Mouse (Mus musculus) myocyte (in vitro differentiated cells): ENCODE data around the gene Egln1. TPM values are rescaled to one million over a fixed set of nuclear protein-coding genes. Genes with fewer than 3 reads are reported as not detected.
A peak's percentile ranks its signal among the peaks of the same experiment; 100 is the strongest.

Source experiments
- H3K27me3 ChIP-seq: one replicate; pipeline ENCODE4 v1.6.1; 2011; ENCODE audit not compliant: control insufficient read depth, insufficient read depth, insufficient read length
- H3K36me3 ChIP-seq: one replicate; pipeline ENCODE4 v1.6.1; 2011; ENCODE audit not compliant: control insufficient read depth, insufficient read depth
- H3K4me2 ChIP-seq: one replicate; pipeline ENCODE4 v1.6.1; 2011; ENCODE audit warnings: low read depth, control low read depth
- H3K4me3 ChIP-seq: one replicate; pipeline ENCODE4 v1.5.1; 2011; ENCODE audit warnings: mild to moderate bottlenecking, control low read depth, moderate library complexity
- H3K79me2 ChIP-seq: one replicate; pipeline ENCODE4 v1.6.1; 2011; ENCODE audit not compliant: control insufficient read depth, insufficient read depth
- H3ac ChIP-seq: one replicate; pipeline ENCODE4 v1.6.1; 2011; ENCODE audit not compliant: control insufficient read depth, insufficient read length
- CEBPB ChIP-seq: IDR thresholded peaks from 2 replicates; pipeline ENCODE4 v1.6.1; 2011; ENCODE audit warnings: mild to moderate bottlenecking, moderate library complexity; ENCODE audit not compliant: poor library complexity, insufficient read depth, severe bottlenecking
- E2F4 ChIP-seq: IDR thresholded peaks from one replicate; pipeline ENCODE4 v1.6.1; 2011; ENCODE audit warnings: mild to moderate bottlenecking, control low read depth, moderate library complexity; ENCODE audit not compliant: insufficient read depth
- MAX ChIP-seq: IDR thresholded peaks from one replicate; pipeline ENCODE4 v1.6.1; 2011; ENCODE audit warnings: low read depth, mild to moderate bottlenecking, control low read depth
- MYOD1 ChIP-seq, 3 experiments: IDR thresholded peaks; one replicate each; pipeline ENCODE4 v1.6.1; 2011; ENCODE audit warnings: control low read depth in 2 of 3, low read depth in 2 of 3, mild to moderate bottlenecking in 2 of 3, moderate library complexity in 1 of 3; ENCODE audit not compliant: insufficient read length in 2 of 3, control insufficient read depth in 1 of 3
- MYOG ChIP-seq, 3 experiments: IDR thresholded peaks; one replicate each; pipeline ENCODE4 v1.6.1; 2011; ENCODE audit warnings: control low read depth in 2 of 3, low read depth in 2 of 3, mild to moderate bottlenecking in 2 of 3; ENCODE audit not compliant: insufficient read length in 2 of 3, control insufficient read depth in 1 of 3, insufficient read depth in 1 of 3
- POLR2A ChIP-seq: IDR thresholded peaks from one replicate; pipeline ENCODE4 v1.6.1; 2011; ENCODE audit warnings: low read depth, mild to moderate bottlenecking, control low read depth, moderate library complexity; ENCODE audit not compliant: insufficient read length
- POLR2AphosphoS2 ChIP-seq: IDR thresholded peaks from one replicate; pipeline ENCODE4 v1.6.1; 2011; ENCODE audit warnings: low read depth, control low read depth; ENCODE audit not compliant: insufficient read length
- REST ChIP-seq: IDR thresholded peaks from one replicate; pipeline ENCODE4 v1.6.1; 2011; ENCODE audit warnings: mild to moderate bottlenecking, control low read depth, moderate library complexity; ENCODE audit not compliant: insufficient read depth, insufficient read length
- SRF ChIP-seq: IDR thresholded peaks from one replicate; pipeline ENCODE4 v1.6.1; 2011; ENCODE audit warnings: low read depth; ENCODE audit not compliant: control insufficient read depth, insufficient read length
- TCF12 ChIP-seq: IDR thresholded peaks from one replicate; pipeline ENCODE4 v1.6.1; 2011; ENCODE audit warnings: mild to moderate bottlenecking, control low read depth; ENCODE audit not compliant: poor library complexity, insufficient read depth, severe bottlenecking
- TCF3 ChIP-seq: IDR thresholded peaks from one replicate; pipeline ENCODE4 v1.6.1; 2011; ENCODE audit warnings: low read depth, control low read depth; ENCODE audit not compliant: insufficient read length
- USF1 ChIP-seq: IDR thresholded peaks from one replicate; pipeline ENCODE4 v1.6.1; 2011; ENCODE audit warnings: low read depth, mild to moderate bottlenecking, control low read depth, moderate library complexity
- polyA plus RNA-seq: library from polyadenylated mRNA; unstranded; fragments of >200 nt; fragmentation: generic; extraction: Trizol; gene quantifications from one replicate; pipeline ENCODE4 v1.2.1, GENCODE M21; 2012; ENCODE audit warnings: missing spikeins

The Egln1 gene
- polyA plus RNA-seq, 1 experiment = 35.8 TPM

- Histone ChIP-seq H3K4me2 (peak overlapping the region; percentile 64), H3K4me3 (no peak overlapping the region), H3ac (no peak overlapping the region)
These were observed 27.5 kb downstream of the Egln1 start for GRCm38 (mm10) chr8:124921369-124922279.

GRCm38 (mm10) chr8:124917741-124918484, 31.2 kb downstream of the Egln1 start:
- no peak overlapping the region for H3K4me3 ChIP-seq
- TF ChIP-seq MAX (no peak), E2F4 (no peak)
- peaks cover 57% of the 10 kb centered on the region for H3K79me2 ChIP-seq

More at GRCm38 (mm10) chr8:124921369-124922279, 27.5 kb downstream of the Egln1 start:
- no peak for TF ChIP-seq MAX
- no peak for TF ChIP-seq SRF
- peak; percentile 92 for TF ChIP-seq TCF3
- TF ChIP-seq MYOD1 (IDR thresholded peaks at IDR 0.05; ENCODE audit: control insufficient read depth in 1 of 3, insufficient read length in 2 of 3, low read depth in 2 of 3) = peak; percentile 68 to 98 (median 98)
- no peak for TF ChIP-seq POLR2A
- TF ChIP-seq USF1 = no peak
- TF ChIP-seq REST = no peak
- peak; percentile 58 for TF ChIP-seq TCF12
- TF ChIP-seq CEBPB = 0 out of 2 replicates have a peak, but pooled peaks have one; percentile 9
- no peak for TF ChIP-seq POLR2AphosphoS2
- TF ChIP-seq MYOG (IDR thresholded peaks at IDR 0.05; ENCODE audit: control insufficient read depth in 1 of 3, insufficient read depth in 1 of 3, insufficient read length in 2 of 3, low read depth in 2 of 3) = peak; percentile 89 to 99 (median 97)
- no peak for TF ChIP-seq E2F4
- no peaks in the 10 kb centered on the region for H3K36me3 ChIP-seq
- peaks cover 70% of the 10 kb centered on the region for H3K79me2 ChIP-seq
- H3K27me3 ChIP-seq = no peaks in the 10 kb centered on the region

GRCm38 (mm10) chr8:124914061-124914460, 35.1 kb downstream of the Egln1 start:
- Histone ChIP-seq H3K79me2 (peaks cover 19% of the 10 kb centered on the region), H3ac (no peak overlapping the region), H3K36me3 (peaks cover 12% of the 10 kb centered on the region), H3K27me3 (no peaks in the 10 kb centered on the region), H3K4me2 (no peak overlapping the region), H3K4me3 (no peak overlapping the region)
- TF ChIP-seq MYOD1 (IDR thresholded peaks at IDR 0.05; ENCODE audit: control insufficient read depth in 1 of 3, insufficient read length in 2 of 3, low read depth in 2 of 3) = no peak
- no peak for TF ChIP-seq CEBPB
- TF ChIP-seq SRF = no peak
- no peak for TF ChIP-seq MYOG (IDR thresholded peaks at IDR 0.05; ENCODE audit: control insufficient read depth in 1 of 3, insufficient read depth in 1 of 3, insufficient read length in 2 of 3, low read depth in 2 of 3)
- TF ChIP-seq MAX = no peak
- TF ChIP-seq E2F4 = no peak
- no peak for TF ChIP-seq TCF3

More at GRCm38 (mm10) chr8:124917741-124918484, 31.2 kb downstream of the Egln1 start:
- Histone ChIP-seq H3K36me3 (peaks cover 7% of the 10 kb centered on the region), H3K27me3 (no peaks in the 10 kb centered on the region), H3ac (no peak overlapping the region), H3K4me2 (no peak overlapping the region)

- Histone ChIP-seq H3K79me2 (peaks cover 3% of the 10 kb centered on the region), H3K4me2 (no peak overlapping the region), H3K4me3 (no peak overlapping the region), H3K36me3 (peaks cover 12% of the 10 kb centered on the region), H3ac (no peak overlapping the region), H3K27me3 (no peaks in the 10 kb centered on the region)
- TF ChIP-seq E2F4 (no peak), MYOD1 (IDR thresholded peaks at IDR 0.05; ENCODE audit: control insufficient read depth in 1 of 3, insufficient read length in 2 of 3, low read depth in 2 of 3) (no peak), CEBPB (no peak), POLR2A (no peak), TCF3 (no peak), TCF12 (no peak), SRF (no peak), POLR2AphosphoS2 (no peak)
These were observed 36.9 kb downstream of the Egln1 start for GRCm38 (mm10) chr8:124911938-124912872.
